Mouse (Mus musculus): Measurements from ENCODE around the gene Sgpl1. TPM values are rescaled to one million over a fixed set of nuclear protein-coding genes. Genes with fewer than 3 reads are reported as not detected.

The Sgpl1 gene
- polyA plus RNA-seq, 1 experiment from 2014 or later, result 41.0 TPM

- WGBS, result 32% methylated on average over 6 of the region's 6 CpGs
- Histone ChIP-seq H3K4me2 (ENCODE audit: low read length) (no peak overlapping the region), H3K9ac (ENCODE audit: low read depth, low read length) (no peak overlapping the region), H3K4me3 (ENCODE audit: low read length) (no peak overlapping the region), H3K9me3 (ENCODE audit: control insufficient read depth, low read length) (peaks cover 6% of the 10 kb centered on the region), H3K27ac (ENCODE audit: low read depth, low read length) (no peak overlapping the region), H3K36me3 (ENCODE audit: control insufficient read depth, insufficient read depth, low read length) (no peaks in the 10 kb centered on the region), H3K27me3 (replicated peaks; ENCODE audit: control insufficient read depth, insufficient read depth, low read length) (no peaks in the 10 kb centered on the region), H3K4me1 (ENCODE audit: control insufficient read depth, insufficient read depth, low read depth, low read length) (no peaks in the 10 kb centered on the region; the same call in 1 of the 2 replicates)
- no peak for ATAC-seq
These were observed 87.9 kb downstream of the Sgpl1 start for GRCm38 (mm10) chr10:61059543-61060110.

- Histone ChIP-seq H3K4me1 (ENCODE audit: control insufficient read depth, insufficient read depth, low read depth, low read length) (no peaks in the 10 kb centered on the region; the same call in 1 of the 2 replicates), H3K27ac (ENCODE audit: low read depth, low read length) (no peak overlapping the region), H3K4me3 (ENCODE audit: low read length) (no peak overlapping the region), H3K27me3 (replicated peaks; ENCODE audit: control insufficient read depth, insufficient read depth, low read length) (no peaks in the 10 kb centered on the region), H3K9ac (ENCODE audit: low read depth, low read length) (no peak overlapping the region), H3K4me2 (ENCODE audit: low read length) (no peak overlapping the region), H3K36me3 (ENCODE audit: control insufficient read depth, insufficient read depth, low read length) (no peaks in the 10 kb centered on the region), H3K9me3 (ENCODE audit: control insufficient read depth, low read length) (peaks cover 6% of the 10 kb centered on the region)
- WGBS, result no CpG with 5 or more reads among the region's 1 CpGs
- no peak for ATAC-seq
These were observed 88.4 kb downstream of the Sgpl1 start for GRCm38 (mm10) chr10:61059101-61059500.

- Histone ChIP-seq H3K27ac (ENCODE audit: low read depth, low read length) (no peak overlapping the region), H3K4me1 (ENCODE audit: control insufficient read depth, insufficient read depth, low read depth, low read length) (no peaks in the 10 kb centered on the region; the same call in 1 of the 2 replicates), H3K9me3 (ENCODE audit: control insufficient read depth, low read length) (peaks cover 6% of the 10 kb centered on the region), H3K9ac (ENCODE audit: low read depth, low read length) (no peak overlapping the region), H3K4me3 (ENCODE audit: low read length) (no peak overlapping the region), H3K4me2 (ENCODE audit: low read length) (no peak overlapping the region), H3K36me3 (ENCODE audit: control insufficient read depth, insufficient read depth, low read length) (no peaks in the 10 kb centered on the region), H3K27me3 (replicated peaks; ENCODE audit: control insufficient read depth, insufficient read depth, low read length) (peaks cover 3% of the 10 kb centered on the region; the same call in 1 of the 2 replicates)
- ATAC-seq, result no peak
- WGBS, result 98% methylated on average over 7 of the region's 7 CpGs
These were observed 90.8 kb downstream of the Sgpl1 start for GRCm38 (mm10) chr10:61056661-61057060.

GRCm38 (mm10) chr10:61051993-61052613 lies 95.4 kb downstream of the Sgpl1 start:
- H3K36me3 ChIP-seq (ENCODE audit: control insufficient read depth, insufficient read depth, low read length), result no peaks in the 10 kb centered on the region
- no peak overlapping the region for H3K9ac ChIP-seq (ENCODE audit: low read depth, low read length)
- H3K9me3 ChIP-seq (ENCODE audit: control insufficient read depth, low read length), result peaks cover 6% of the 10 kb centered on the region
- peak; percentile 82 for ATAC-seq
- H3K27me3 ChIP-seq (replicated peaks; ENCODE audit: control insufficient read depth, insufficient read depth, low read length), result peaks cover 3% of the 10 kb centered on the region; the same call in 1 of the 2 replicates
- H3K27ac ChIP-seq (ENCODE audit: low read depth, low read length), result no peak overlapping the region
- no peak overlapping the region for H3K4me2 ChIP-seq (ENCODE audit: low read length)
- H3K4me1 ChIP-seq (ENCODE audit: control insufficient read depth, insufficient read depth, low read depth, low read length), result no peaks in the 10 kb centered on the region
- WGBS, result 58% methylated on average over 14 of the region's 14 CpGs
- no peak overlapping the region for H3K4me3 ChIP-seq (ENCODE audit: low read length)

Small RNA genes within 50 kb of the gene (microRNA-seq; reads per million reads assigned to microRNA genes)
- not detected for gene Gm44308

Other genes with a start within 250 kb of the Sgpl1 start
- 40.7 and 50.4 TPM in 2 replicates for gene Pcbd1, start 58.4 kb downstream of the Sgpl1 start, polyA plus RNA-seq (2015; fragmentation: Nextera tagmentation; extraction: Ambion mirVana)
- gene Tbata, start 24.3 kb upstream of the Sgpl1 start, polyA plus RNA-seq (2015; fragmentation: Nextera tagmentation; extraction: Ambion mirVana), result 0.64 and 1.2 TPM in 2 replicates
- 0.29 and 0.55 TPM in 2 replicates for gene Adamts14, start 125.7 kb upstream of the Sgpl1 start, polyA plus RNA-seq (2015; fragmentation: Nextera tagmentation; extraction: Ambion mirVana)
- 0.07 TPM in 1 of 2 replicates, not detected in the other for gene Prf1, start 150.1 kb upstream of the Sgpl1 start, polyA plus RNA-seq (2015; fragmentation: Nextera tagmentation; extraction: Ambion mirVana)
- 26.9 and 30.6 TPM in 2 replicates for gene Pald1, start 235.8 kb upstream of the Sgpl1 start, polyA plus RNA-seq (2015; fragmentation: Nextera tagmentation; extraction: Ambion mirVana)

Measured in hindbrain, embryonic 16.5 days (tissue).